Mouse (Mus musculus) urinary bladder, postnatal 25 days (tissue): Measurements from ENCODE around the gene Pnma1.
A peak's percentile ranks its signal among the peaks of the same experiment; 100 is the strongest.

ENCODE experiments used
- DNase-seq: peaks from one replicate; pipeline ENCODE4 v3.0.0; 2022; ENCODE audit warnings: low spot score

Gene Pnma1

GRCm38 (mm10) chr12:84147954-84148621 lies at the start of gene Pnma1:
Gene Pnma1, minus strand, starts transcription at chr12:84148489.
- peak; percentile 56 for DNase-seq

GRCm38 (mm10) chr12:84195195-84195594 lies 46.9 kb upstream of the Pnma1 start:
- DNase-seq: no peak

GRCm38 (mm10) chr12:84194400-84195109 lies 46.3 kb upstream of the Pnma1 start:
- no peak for DNase-seq

GRCm38 (mm10) chr12:84193642-84194399 lies 45.5 kb upstream of the Pnma1 start:
- DNase-seq: peak; percentile 84

GRCm38 (mm10) chr12:84192741-84193641 lies 44.7 kb upstream of the Pnma1 start:
- DNase-seq: peak; percentile 57

GRCm38 (mm10) chr12:84192280-84192679 lies 44.0 kb upstream of the Pnma1 start:
- no peak for DNase-seq

- DNase-seq: no peak
Measured at GRCm38 (mm10) chr12:84191770-84192169, 43.5 kb upstream of the Pnma1 start.

GRCm38 (mm10) chr12:84191190-84191589 lies 42.9 kb upstream of the Pnma1 start:
- DNase-seq: no peak

GRCm38 (mm10) chr12:84190151-84190820 lies 42.0 kb upstream of the Pnma1 start:
- no peak for DNase-seq

- no peak for DNase-seq
Measured at GRCm38 (mm10) chr12:84188881-84189444, 40.7 kb upstream of the Pnma1 start.

GRCm38 (mm10) chr12:84187752-84188601 lies 39.7 kb upstream of the Pnma1 start:
- no peak for DNase-seq

- DNase-seq: no peak
Measured at GRCm38 (mm10) chr12:84186950-84187349, 38.7 kb upstream of the Pnma1 start.

GRCm38 (mm10) chr12:84186536-84186935 lies 38.2 kb upstream of the Pnma1 start:
- no peak for DNase-seq

GRCm38 (mm10) chr12:84185547-84185946 lies 37.3 kb upstream of the Pnma1 start:
- no peak for DNase-seq

- no peak for DNase-seq
Measured at GRCm38 (mm10) chr12:84184979-84185378, 36.7 kb upstream of the Pnma1 start.

- no peak for DNase-seq
Measured at GRCm38 (mm10) chr12:84181999-84182398, 33.7 kb upstream of the Pnma1 start.

- DNase-seq: peak; percentile 70
Measured at GRCm38 (mm10) chr12:84180701-84181435, 32.6 kb upstream of the Pnma1 start.

GRCm38 (mm10) chr12:84180090-84180489 lies 31.8 kb upstream of the Pnma1 start:
- no peak for DNase-seq
